Mouse (Mus musculus): Measurements from ENCODE around the gene Ifna12. TPM values are rescaled to one million over a fixed set of nuclear protein-coding genes. Genes with fewer than 3 reads are reported as not detected.
A peak's percentile ranks its signal among the peaks of the same experiment; 100 is the strongest.
"Not testable (repeated sequence)": the region's sequence is repeated elsewhere in the genome, so short reads cannot be mapped to it uniquely, and the experiment has no call there.

Ifna12 gene
- total RNA-seq (2014; fragmentation: Nextera tagmentation): not detected in 2 replicates
- not detected in 2 replicates for total RNA-seq (2017)

- no peak for ATAC-seq (replicated peaks; ENCODE audit: low FRiP score, low TSS enrichment, poor library complexity, severe bottlenecking)
Observed at GRCm38 (mm10) chr4:88603276-88603675, at the start of gene Ifna12. Ifna12 (minus strand) TSS chr4:88603376.

- ATAC-seq (replicated peaks; ENCODE audit: low FRiP score, low TSS enrichment, poor library complexity, severe bottlenecking): no peak
Observed at GRCm38 (mm10) chr4:88644359-88644758, 41.2 kb upstream of the Ifna12 start, which contains the start of gene Ifna13. Ifna13 (minus strand) TSS chr4:88644459.

GRCm38 (mm10) chr4:88642526-88642925 lies 39.4 kb upstream of the Ifna12 start:
- ATAC-seq (replicated peaks; ENCODE audit: low FRiP score, low TSS enrichment, poor library complexity, severe bottlenecking): no peak

DNA sequence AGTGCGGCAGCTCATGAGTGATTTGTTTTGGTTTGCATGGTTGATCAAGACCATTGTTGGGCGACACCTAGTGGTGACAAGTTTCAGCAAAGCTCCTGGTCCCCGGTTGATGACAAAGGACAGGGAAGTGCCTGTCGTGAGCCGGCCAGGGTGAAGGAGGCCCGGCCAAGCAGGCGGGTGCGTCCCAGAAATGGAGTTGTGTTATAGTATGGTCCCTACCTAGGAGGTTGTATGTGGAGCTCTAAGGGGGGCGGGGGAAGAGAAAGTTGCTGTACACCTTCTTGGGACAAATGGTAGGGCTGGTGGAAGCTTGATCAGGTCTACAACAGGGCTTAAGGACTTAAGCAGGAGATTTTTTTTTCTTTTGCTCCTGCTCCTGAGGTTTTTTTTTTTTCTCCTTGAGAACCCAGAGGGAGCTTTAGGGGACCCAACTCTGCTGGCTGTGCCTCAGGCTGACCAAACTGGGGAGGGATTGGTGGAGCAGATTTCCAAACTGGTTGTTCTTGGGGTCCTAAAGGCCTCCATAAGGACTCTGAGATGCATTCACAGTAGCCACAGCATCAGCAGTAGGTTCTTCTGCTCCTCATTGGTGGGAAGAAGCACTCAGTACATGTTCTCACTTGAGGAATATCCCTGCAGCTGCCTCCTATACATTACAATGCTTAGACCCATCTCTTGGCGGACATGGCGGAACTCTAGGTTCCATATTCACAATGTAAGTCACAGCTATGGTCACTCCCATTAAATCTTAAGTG lies 38.1 kb upstream of the Ifna12 start:
- peak; percentile 86 for ATAC-seq (replicated peaks; ENCODE audit: low FRiP score, low TSS enrichment, poor library complexity, severe bottlenecking)

GRCm38 (mm10) chr4:88640704-88641076 lies 37.5 kb upstream of the Ifna12 start:
- no peak; the same call in 1 of the 2 replicates for ATAC-seq (replicated peaks; ENCODE audit: low FRiP score, low TSS enrichment, poor library complexity, severe bottlenecking)

- no peak for ATAC-seq (replicated peaks; ENCODE audit: low FRiP score, low TSS enrichment, poor library complexity, severe bottlenecking)
Observed at GRCm38 (mm10) chr4:88634311-88634710, 31.1 kb upstream of the Ifna12 start, which contains the start of gene C87499. C87499 (minus strand) TSS chr4:88634411.

- no peak for ATAC-seq (replicated peaks; ENCODE audit: low FRiP score, low TSS enrichment, poor library complexity, severe bottlenecking)
Observed at GRCm38 (mm10) chr4:88592285-88592684, 10.9 kb downstream of the Ifna12 start, which contains the start of gene Ifna9. Ifna9 (minus strand) TSS chr4:88592385.

GRCm38 (mm10) chr4:88571698-88572097 lies 31.5 kb downstream of the Ifna12 start, which contains the start of gene Ifna14:
Ifna14 (minus strand) TSS chr4:88571798.
- no peak for ATAC-seq (replicated peaks; ENCODE audit: low FRiP score, low TSS enrichment, poor library complexity, severe bottlenecking)

GRCm38 (mm10) chr4:88561791-88562190 lies 41.4 kb downstream of the Ifna12 start:
- ATAC-seq (replicated peaks; ENCODE audit: low FRiP score, low TSS enrichment, poor library complexity, severe bottlenecking): no peak

DNA sequence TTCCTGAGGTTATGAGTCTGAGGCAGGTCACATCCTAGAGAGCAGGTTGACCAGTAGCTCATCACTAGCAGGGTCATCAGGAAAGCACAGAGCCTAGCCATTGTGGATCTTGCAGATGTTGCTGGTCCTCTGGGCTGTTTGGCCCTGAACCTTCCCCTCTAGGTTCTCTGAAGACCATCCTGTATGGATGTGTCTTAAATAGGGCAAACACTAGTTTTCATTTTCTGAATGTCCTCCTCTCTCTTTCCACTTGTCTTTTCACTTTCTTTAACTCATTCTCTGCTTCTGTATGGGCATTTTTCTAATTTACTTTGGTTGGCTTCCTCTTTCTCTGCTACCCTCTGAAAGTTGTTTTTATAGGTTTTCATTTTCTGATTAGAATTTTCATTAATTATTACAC lies 45.0 kb downstream of the Ifna12 start, which contains the start of gene Ifna15:
Gene Ifna15 (minus strand): TSS at position 101 of the 400 bp plus-strand sequence.
- not testable (repeated sequence) for ATAC-seq (replicated peaks; ENCODE audit: low FRiP score, low TSS enrichment, poor library complexity, severe bottlenecking)

Other genes with a start within 250 kb of the Ifna12 start
Only the 30 nearest of the 32 such genes appear.
- gene Hacd4, start 164.4 kb downstream of the Ifna12 start, total RNA-seq (2014; fragmentation: Nextera tagmentation): 1.8 TPM in 1 of 2 replicates, not detected in the other
- 0.23 and 2.1 TPM in 2 replicates for gene Hacd4, start 164.4 kb downstream of the Ifna12 start, total RNA-seq (2017)
- gene Ifnb1, start 80.6 kb downstream of the Ifna12 start, total RNA-seq (2014; fragmentation: Nextera tagmentation): not detected in 2 replicates
- gene Ifnb1, start 80.6 kb downstream of the Ifna12 start, total RNA-seq (2017): not detected in 2 replicates
- gene Ifna15, start 45.1 kb downstream of the Ifna12 start, total RNA-seq (2014; fragmentation: Nextera tagmentation): not detected in 2 replicates
- not detected in 2 replicates for gene Ifna15, start 45.1 kb downstream of the Ifna12 start, total RNA-seq (2017)
- gene Ifna14, start 31.6 kb downstream of the Ifna12 start, total RNA-seq (2014; fragmentation: Nextera tagmentation): not detected in 2 replicates
- not detected in 2 replicates for gene Ifna14, start 31.6 kb downstream of the Ifna12 start, total RNA-seq (2017)
- gene Ifna9, start 11.0 kb downstream of the Ifna12 start, total RNA-seq (2014; fragmentation: Nextera tagmentation): not detected in 2 replicates
- gene Ifna9, start 11.0 kb downstream of the Ifna12 start, total RNA-seq (2017): not detected in 2 replicates
- gene C87499, start 31.0 kb upstream of the Ifna12 start, total RNA-seq (2014; fragmentation: Nextera tagmentation): not detected in 2 replicates
- not detected in 2 replicates for gene C87499, start 31.0 kb upstream of the Ifna12 start, total RNA-seq (2017)
- gene Ifna13, start 41.1 kb upstream of the Ifna12 start, total RNA-seq (2014; fragmentation: Nextera tagmentation): not detected in 2 replicates
- gene Ifna13, start 41.1 kb upstream of the Ifna12 start, total RNA-seq (2017): not detected in 2 replicates
- not detected in 2 replicates for gene Ifna16, start 73.5 kb upstream of the Ifna12 start, total RNA-seq (2014; fragmentation: Nextera tagmentation)
- not detected in 2 replicates for gene Ifna16, start 73.5 kb upstream of the Ifna12 start, total RNA-seq (2017)
- gene Ifna2, start 80.5 kb upstream of the Ifna12 start, total RNA-seq (2014; fragmentation: Nextera tagmentation): not detected in 2 replicates
- gene Ifna2, start 80.5 kb upstream of the Ifna12 start, total RNA-seq (2017): not detected in 2 replicates
- not detected in 2 replicates for gene Ifnab, start 88.0 kb upstream of the Ifna12 start, total RNA-seq (2014; fragmentation: Nextera tagmentation)
- not detected in 2 replicates for gene Ifnab, start 88.0 kb upstream of the Ifna12 start, total RNA-seq (2017)
- gene Gm26566, start 118.4 kb upstream of the Ifna12 start, total RNA-seq (2014; fragmentation: Nextera tagmentation): not detected in 2 replicates
- 1.1 and 1.5 TPM in 2 replicates for gene Gm26566, start 118.4 kb upstream of the Ifna12 start, total RNA-seq (2017)
- 37.1 and 50.0 TPM in 2 replicates for gene Klhl9, start 119.1 kb upstream of the Ifna12 start, total RNA-seq (2014; fragmentation: Nextera tagmentation)
- gene Klhl9, start 119.1 kb upstream of the Ifna12 start, total RNA-seq (2017): 67.3 and 88.5 TPM in 2 replicates
- gene Gm13271, start 151.5 kb upstream of the Ifna12 start, total RNA-seq (2014; fragmentation: Nextera tagmentation): not detected in 2 replicates
- gene Gm13271, start 151.5 kb upstream of the Ifna12 start, total RNA-seq (2017): not detected in 2 replicates
- not detected in 2 replicates for gene Gm13283, start 156.7 kb upstream of the Ifna12 start, total RNA-seq (2014; fragmentation: Nextera tagmentation)
- gene Gm13283, start 156.7 kb upstream of the Ifna12 start, total RNA-seq (2017): not detected in 2 replicates
- gene Gm13290, start 170.5 kb upstream of the Ifna12 start, total RNA-seq (2014; fragmentation: Nextera tagmentation): not detected in 2 replicates
- not detected in 2 replicates for gene Gm13290, start 170.5 kb upstream of the Ifna12 start, total RNA-seq (2017)
- not detected in 2 replicates for gene Gm13289, start 173.5 kb upstream of the Ifna12 start, total RNA-seq (2014; fragmentation: Nextera tagmentation)
- not detected in 2 replicates for gene Gm13289, start 173.5 kb upstream of the Ifna12 start, total RNA-seq (2017)
- not detected in 2 replicates for gene Gm13272, start 176.5 kb upstream of the Ifna12 start, total RNA-seq (2014; fragmentation: Nextera tagmentation)
- gene Gm13272, start 176.5 kb upstream of the Ifna12 start, total RNA-seq (2017): not detected in 2 replicates
- 0.57 TPM in 1 of 2 replicates, not detected in the other for gene Ifnz, start 178.8 kb upstream of the Ifna12 start, total RNA-seq (2014; fragmentation: Nextera tagmentation)
- 0.11 TPM in 1 of 2 replicates, not detected in the other for gene Ifnz, start 178.8 kb upstream of the Ifna12 start, total RNA-seq (2017)
- gene Gm13276, start 182.3 kb upstream of the Ifna12 start, total RNA-seq (2014; fragmentation: Nextera tagmentation): not detected in 2 replicates
- 1.6 TPM in 1 of 2 replicates, not detected in the other for gene Gm13276, start 182.3 kb upstream of the Ifna12 start, total RNA-seq (2017)
- not detected in 2 replicates for gene Gm13277, start 185.3 kb upstream of the Ifna12 start, total RNA-seq (2014; fragmentation: Nextera tagmentation)
- gene Gm13277, start 185.3 kb upstream of the Ifna12 start, total RNA-seq (2017): not detected in 2 replicates
- not detected in 2 replicates for gene Gm13278, start 188.2 kb upstream of the Ifna12 start, total RNA-seq (2014; fragmentation: Nextera tagmentation)
- gene Gm13278, start 188.2 kb upstream of the Ifna12 start, total RNA-seq (2017): not detected in 2 replicates
- not detected in 2 replicates for gene Gm13275, start 191.1 kb upstream of the Ifna12 start, total RNA-seq (2014; fragmentation: Nextera tagmentation)
- not detected in 2 replicates for gene Gm13275, start 191.1 kb upstream of the Ifna12 start, total RNA-seq (2017)
- not detected in 2 replicates for gene Gm13279, start 194.0 kb upstream of the Ifna12 start, total RNA-seq (2014; fragmentation: Nextera tagmentation)
- gene Gm13279, start 194.0 kb upstream of the Ifna12 start, total RNA-seq (2017): not detected in 2 replicates
- gene Gm13285, start 196.3 kb upstream of the Ifna12 start, total RNA-seq (2014; fragmentation: Nextera tagmentation): not detected in 2 replicates
- gene Gm13285, start 196.3 kb upstream of the Ifna12 start, total RNA-seq (2017): not detected in 2 replicates
- gene Gm13287, start 199.9 kb upstream of the Ifna12 start, total RNA-seq (2014; fragmentation: Nextera tagmentation): not detected in 2 replicates
- not detected in 2 replicates for gene Gm13287, start 199.9 kb upstream of the Ifna12 start, total RNA-seq (2017)
- gene Gm13288, start 202.2 kb upstream of the Ifna12 start, total RNA-seq (2014; fragmentation: Nextera tagmentation): not detected in 2 replicates
- 1.2 TPM in 1 of 2 replicates, not detected in the other for gene Gm13288, start 202.2 kb upstream of the Ifna12 start, total RNA-seq (2017)
- gene Ifna7, start 212.9 kb upstream of the Ifna12 start, total RNA-seq (2014; fragmentation: Nextera tagmentation): not detected in 2 replicates
- gene Ifna7, start 212.9 kb upstream of the Ifna12 start, total RNA-seq (2017): not detected in 2 replicates
- gene Ifna11, start 216.6 kb upstream of the Ifna12 start, total RNA-seq (2014; fragmentation: Nextera tagmentation): not detected in 2 replicates
- not detected in 2 replicates for gene Ifna11, start 216.6 kb upstream of the Ifna12 start, total RNA-seq (2017)
- gene Ifna6, start 224.0 kb upstream of the Ifna12 start, total RNA-seq (2014; fragmentation: Nextera tagmentation): not detected in 2 replicates
- gene Ifna6, start 224.0 kb upstream of the Ifna12 start, total RNA-seq (2017): not detected in 2 replicates
- gene Ifna5, start 232.1 kb upstream of the Ifna12 start, total RNA-seq (2014; fragmentation: Nextera tagmentation): not detected in 2 replicates
- not detected in 2 replicates for gene Ifna5, start 232.1 kb upstream of the Ifna12 start, total RNA-seq (2017)